Mouse (Mus musculus): Measurements from ENCODE around the gene Ube2d3. TPM values are rescaled to one million over a fixed set of nuclear protein-coding genes. Genes with fewer than 3 reads are reported as not detected.
"Not testable (repeated sequence)": the region's sequence is repeated elsewhere in the genome, so short reads cannot be mapped to it uniquely, and the experiment has no call there.

The Ube2d3 gene
- polyA plus RNA-seq, 1 experiment from 2014 or later, result 379 TPM

DNA sequence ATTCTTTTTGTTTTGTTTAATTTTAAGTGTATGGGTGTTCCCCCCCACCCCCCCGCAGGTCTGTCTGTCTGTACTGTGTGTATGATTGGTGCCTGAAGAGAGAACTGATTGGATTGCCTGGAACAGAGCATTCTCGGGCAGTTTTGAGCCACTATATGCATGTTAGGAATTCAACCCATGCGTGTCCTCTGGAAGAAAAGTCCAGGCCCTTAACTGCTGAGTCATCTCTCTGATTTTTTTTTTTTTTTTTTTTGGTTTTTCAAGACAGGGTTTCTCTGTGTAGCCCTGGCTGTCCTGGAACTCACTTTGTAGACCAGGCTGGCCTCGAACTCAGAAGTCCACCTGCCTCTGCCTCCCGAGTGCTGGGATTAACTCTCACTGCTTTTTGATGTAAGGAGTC is 41.1 kb downstream of the Ube2d3 start:
- H3K9me3 ChIP-seq (ENCODE audit: control insufficient read depth, low read length); H3K4me3 ChIP-seq (ENCODE audit: low read depth, low read length); H3K27ac ChIP-seq (ENCODE audit: low read depth, low read length); H3K9ac ChIP-seq (replicated peaks; ENCODE audit: low read depth, low read length); ATAC-seq (ENCODE audit: low read depth); H3K4me2 ChIP-seq (ENCODE audit: low read depth, low read length); H3K4me1 ChIP-seq (ENCODE audit: control insufficient read depth, insufficient read depth, low read length); H3K27me3 ChIP-seq (ENCODE audit: control insufficient read depth, insufficient read depth, low read length); H3K36me3 ChIP-seq (ENCODE audit: control insufficient read depth, insufficient read depth, low read length): not testable (repeated sequence)
- 88% methylated on average over 5 of the region's 5 CpGs for WGBS

DNA sequence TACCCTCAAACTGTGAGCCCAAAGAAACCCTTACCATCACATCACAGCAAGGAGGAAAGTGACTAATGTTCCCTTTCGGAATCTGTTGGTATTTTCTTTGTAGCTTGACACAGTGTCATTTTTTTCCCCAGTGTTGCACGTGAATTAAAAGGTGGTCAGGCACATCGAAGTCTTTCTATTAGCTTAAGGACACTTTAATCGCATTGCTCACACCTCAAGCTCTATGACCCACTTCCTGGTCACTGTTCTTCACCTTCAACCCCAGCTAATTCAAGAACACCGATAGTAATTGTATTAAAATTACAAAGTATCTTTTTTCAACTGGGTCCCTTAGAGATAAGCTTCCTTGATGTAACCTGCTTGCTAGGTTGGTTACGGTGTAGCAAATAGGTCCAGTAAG is 42.8 kb downstream of the Ube2d3 start:
- H3K27ac ChIP-seq (ENCODE audit: low read depth, low read length), result no peak overlapping the region
- ATAC-seq (ENCODE audit: low read depth), result no peak
- no peak overlapping the region for H3K9ac ChIP-seq (replicated peaks; ENCODE audit: low read depth, low read length)
- H3K36me3 ChIP-seq (ENCODE audit: control insufficient read depth, insufficient read depth, low read length), result no peaks in the 10 kb centered on the region
- no peak overlapping the region for H3K4me3 ChIP-seq (ENCODE audit: low read depth, low read length)
- H3K4me2 ChIP-seq (ENCODE audit: low read depth, low read length), result no peak overlapping the region
- no peaks in the 10 kb centered on the region for H3K27me3 ChIP-seq (ENCODE audit: control insufficient read depth, insufficient read depth, low read length)
- WGBS, result 87% methylated on average over 6 of the region's 6 CpGs
- H3K4me1 ChIP-seq (ENCODE audit: control insufficient read depth, insufficient read depth, low read length), result no peaks in the 10 kb centered on the region
- no peaks in the 10 kb centered on the region for H3K9me3 ChIP-seq (ENCODE audit: control insufficient read depth, low read length)

DNA sequence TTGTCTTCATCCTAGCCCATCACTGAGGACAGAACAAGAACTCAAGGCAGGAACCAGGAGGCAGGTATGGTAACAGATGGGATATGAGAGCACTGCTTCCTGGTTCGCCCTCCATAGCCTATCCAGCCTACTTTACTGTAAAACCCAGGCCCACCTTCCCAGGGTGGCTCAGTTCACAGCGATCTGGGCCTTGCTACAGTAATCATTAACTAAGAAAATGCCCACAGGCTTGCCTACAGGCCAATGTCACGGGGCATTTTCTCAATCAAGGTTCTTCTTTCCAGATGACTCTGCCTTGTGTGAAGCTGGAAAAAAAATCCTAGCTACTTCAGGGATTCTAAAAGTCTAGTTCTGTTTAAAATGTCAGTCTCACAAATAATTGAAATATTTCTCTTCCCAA is 43.7 kb downstream of the Ube2d3 start:
- Histone ChIP-seq H3K9ac (replicated peaks; ENCODE audit: low read depth, low read length) (no peak overlapping the region), H3K4me2 (ENCODE audit: low read depth, low read length) (no peak overlapping the region), H3K9me3 (ENCODE audit: control insufficient read depth, low read length) (no peaks in the 10 kb centered on the region), H3K27ac (ENCODE audit: low read depth, low read length) (no peak overlapping the region), H3K4me3 (ENCODE audit: low read depth, low read length) (no peak overlapping the region), H3K36me3 (ENCODE audit: control insufficient read depth, insufficient read depth, low read length) (no peaks in the 10 kb centered on the region), H3K27me3 (ENCODE audit: control insufficient read depth, insufficient read depth, low read length) (no peaks in the 10 kb centered on the region), H3K4me1 (ENCODE audit: control insufficient read depth, insufficient read depth, low read length) (no peaks in the 10 kb centered on the region)
- no peak for ATAC-seq (ENCODE audit: low read depth)
- 88% methylated on average over 3 of the region's 3 CpGs for WGBS

DNA sequence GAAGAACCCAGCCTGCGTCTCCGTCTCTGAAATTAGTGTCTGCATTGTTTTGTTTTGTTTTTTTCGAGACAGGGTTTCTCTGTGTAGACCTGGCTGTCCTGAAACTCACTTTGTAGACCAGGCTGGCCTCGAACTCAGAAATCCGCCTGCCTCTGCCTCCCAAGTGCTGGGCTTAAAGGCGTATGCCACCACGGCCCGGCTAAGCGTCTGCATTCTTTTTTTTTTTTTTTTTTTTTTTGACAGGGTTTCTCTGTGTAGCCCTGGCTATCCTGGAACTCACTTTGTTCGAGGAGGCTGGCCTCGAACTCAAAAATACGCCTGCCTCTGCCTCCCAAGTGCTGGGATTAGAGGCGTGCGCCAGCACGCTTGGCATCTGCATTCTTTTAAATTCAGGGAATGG is 46.7 kb downstream of the Ube2d3 start:
- 90% methylated on average over 15 of the region's 15 CpGs for WGBS
- ATAC-seq (ENCODE audit: low read depth), result not testable (repeated sequence)

DNA sequence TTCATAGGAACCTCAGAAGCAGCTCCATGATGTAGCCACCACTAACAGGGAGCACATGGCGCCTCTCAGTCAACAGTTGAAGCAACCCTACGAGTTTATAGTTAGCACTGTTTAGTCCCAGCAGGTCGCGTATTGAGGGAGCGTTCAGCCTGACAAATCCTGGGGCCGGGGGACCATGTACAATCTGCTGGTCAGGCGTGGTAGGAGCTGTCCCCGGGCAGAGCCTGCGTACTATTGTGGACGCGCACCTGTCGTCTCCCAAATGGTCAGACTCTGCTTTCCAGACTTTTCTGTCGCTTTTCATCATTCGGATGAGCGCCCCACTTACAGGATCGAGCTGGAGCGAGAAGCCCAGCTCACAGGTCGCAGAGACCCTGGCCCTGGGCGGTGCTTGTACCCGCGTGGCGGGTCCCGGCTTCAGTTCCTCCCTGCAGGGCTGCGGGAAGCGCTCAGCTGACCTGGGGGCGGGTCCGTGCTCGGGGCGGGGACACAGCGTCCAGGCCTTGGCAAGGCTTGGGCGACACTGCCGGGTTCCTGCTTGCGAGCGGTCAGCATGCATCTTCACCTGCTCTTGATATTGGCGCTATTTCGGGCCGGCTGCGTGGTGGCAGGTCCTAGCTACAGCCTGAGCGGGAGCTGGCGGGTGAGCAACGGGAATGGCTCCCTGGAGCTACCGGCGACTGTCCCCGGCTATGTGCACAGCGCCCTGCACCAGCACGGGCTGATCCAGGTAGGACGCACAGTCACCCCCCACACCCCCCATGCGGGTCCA is 47.4 kb downstream of the Ube2d3 start, which contains the start of gene Manba:
Gene Manba (plus strand): TSS at position 484 of the 772 bp plus-strand sequence.
- peak within 1 kb of the TSS; percentile 55 for H3K4me3 ChIP-seq (ENCODE audit: low read depth, low read length)
- H3K9me3 ChIP-seq (ENCODE audit: control insufficient read depth, low read length), result no peaks in the 10 kb centered on the region
- 1% methylated on average over 48 of the region's 48 CpGs for WGBS
- no peaks in the 10 kb centered on the region for H3K36me3 ChIP-seq (ENCODE audit: control insufficient read depth, insufficient read depth, low read length)
- no peaks in the 10 kb centered on the region for H3K27me3 ChIP-seq (ENCODE audit: control insufficient read depth, insufficient read depth, low read length)
- peak within 1 kb of the TSS; percentile 91 for H3K4me2 ChIP-seq (ENCODE audit: low read depth, low read length)
- peak; percentile 96 for ATAC-seq (ENCODE audit: low read depth)
- H3K27ac ChIP-seq (ENCODE audit: low read depth, low read length), result no peak within 1 kb of the TSS
- no peaks in the 10 kb centered on the region for H3K4me1 ChIP-seq (ENCODE audit: control insufficient read depth, insufficient read depth, low read length)
- H3K9ac ChIP-seq (replicated peaks; ENCODE audit: low read depth, low read length), result peak within 1 kb of the TSS; percentile 43

More for the DNA sequence above, 46.7 kb downstream of the Ube2d3 start:
- H3K9ac ChIP-seq (replicated peaks; ENCODE audit: low read depth, low read length); H3K36me3 ChIP-seq (ENCODE audit: control insufficient read depth, insufficient read depth, low read length); H3K9me3 ChIP-seq (ENCODE audit: control insufficient read depth, low read length); H3K27ac ChIP-seq (ENCODE audit: low read depth, low read length); H3K4me1 ChIP-seq (ENCODE audit: control insufficient read depth, insufficient read depth, low read length); H3K4me3 ChIP-seq (ENCODE audit: low read depth, low read length); H3K27me3 ChIP-seq (ENCODE audit: control insufficient read depth, insufficient read depth, low read length): not testable (repeated sequence)
- H3K4me2 ChIP-seq (ENCODE audit: low read depth, low read length), result peak overlapping the region; percentile 91

DNA sequence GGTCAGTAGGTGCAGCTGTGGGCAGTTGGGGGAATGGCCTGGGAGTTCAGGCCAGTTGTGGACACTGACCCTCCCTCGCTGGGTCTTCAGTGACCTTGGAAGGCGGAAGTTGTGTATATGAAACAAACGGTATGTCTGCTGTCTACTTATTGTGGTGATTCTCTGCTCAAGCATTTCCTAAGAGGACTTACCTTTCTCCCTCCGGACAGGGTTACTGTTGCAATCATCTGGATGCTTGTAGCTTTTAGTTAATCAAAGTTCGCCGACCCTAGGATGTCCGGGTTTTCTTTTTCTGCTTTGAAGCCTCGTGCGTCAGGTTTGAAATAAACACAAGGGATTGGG is 47.9 kb downstream of the Ube2d3 start:
- H3K9me3 ChIP-seq (ENCODE audit: control insufficient read depth, low read length), result no peaks in the 10 kb centered on the region
- no peaks in the 10 kb centered on the region for H3K36me3 ChIP-seq (ENCODE audit: control insufficient read depth, insufficient read depth, low read length)
- WGBS, result 20% methylated on average over 9 of the region's 9 CpGs
- H3K9ac ChIP-seq (replicated peaks; ENCODE audit: low read depth, low read length), result peak overlapping the region; percentile 43
- ATAC-seq (ENCODE audit: low read depth), result no peak
- H3K4me2 ChIP-seq (ENCODE audit: low read depth, low read length), result peak overlapping the region; percentile 91
- H3K4me1 ChIP-seq (ENCODE audit: control insufficient read depth, insufficient read depth, low read length), result no peaks in the 10 kb centered on the region
- no peak overlapping the region for H3K27ac ChIP-seq (ENCODE audit: low read depth, low read length)
- H3K4me3 ChIP-seq (ENCODE audit: low read depth, low read length), result peak overlapping the region; percentile 55
- no peaks in the 10 kb centered on the region for H3K27me3 ChIP-seq (ENCODE audit: control insufficient read depth, insufficient read depth, low read length)

DNA sequence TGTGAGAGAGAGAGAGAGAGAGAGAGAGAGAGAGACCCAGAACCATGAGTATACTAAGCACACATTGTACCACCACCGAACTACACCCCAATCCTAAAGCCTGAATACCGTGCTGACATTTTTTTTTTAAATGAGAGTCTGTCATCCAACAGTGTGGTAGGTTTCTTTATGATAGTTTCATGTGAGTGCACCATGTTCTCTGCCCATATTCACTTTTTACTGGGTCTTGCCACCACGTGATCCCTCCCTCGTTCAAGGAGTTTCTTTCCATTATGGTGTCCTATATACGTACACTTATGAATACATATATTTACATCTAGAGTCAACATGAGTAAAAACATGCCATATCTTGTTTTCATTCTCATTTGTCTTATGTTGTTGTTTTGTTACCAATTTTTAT is 48.4 kb downstream of the Ube2d3 start:
- 82% methylated on average over 5 of the region's 5 CpGs for WGBS

DNA sequence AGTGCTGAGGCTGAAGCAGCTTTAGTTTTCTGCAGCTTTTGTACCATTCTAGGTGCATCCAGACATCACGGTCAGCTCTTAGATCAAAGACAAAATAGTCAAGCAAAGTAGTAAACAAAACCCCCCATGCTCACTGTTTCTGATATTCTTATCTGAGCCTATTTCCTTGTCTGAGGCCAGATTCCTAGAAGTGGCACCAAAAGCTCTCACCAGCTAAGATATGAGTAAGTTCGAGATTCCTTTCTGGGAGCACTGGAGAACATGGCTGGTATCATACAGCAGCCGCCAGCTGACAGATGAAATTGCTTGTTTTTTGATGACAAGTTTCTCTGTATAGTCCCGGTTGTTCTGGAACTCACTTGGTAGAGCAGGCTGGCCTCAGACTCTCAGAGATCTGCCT is 49.9 kb downstream of the Ube2d3 start:
- H3K9ac ChIP-seq (replicated peaks; ENCODE audit: low read depth, low read length), result no peak overlapping the region
- no peak overlapping the region for H3K4me2 ChIP-seq (ENCODE audit: low read depth, low read length)
- no peaks in the 10 kb centered on the region for H3K36me3 ChIP-seq (ENCODE audit: control insufficient read depth, insufficient read depth, low read length)
- H3K27me3 ChIP-seq (ENCODE audit: control insufficient read depth, insufficient read depth, low read length), result no peaks in the 10 kb centered on the region
- H3K27ac ChIP-seq (ENCODE audit: low read depth, low read length), result no peak overlapping the region
- no peaks in the 10 kb centered on the region for H3K4me1 ChIP-seq (ENCODE audit: control insufficient read depth, insufficient read depth, low read length)
- no peak overlapping the region for H3K4me3 ChIP-seq (ENCODE audit: low read depth, low read length)
- 92% methylated on average over 4 of the region's 4 CpGs for WGBS
- no peaks in the 10 kb centered on the region for H3K9me3 ChIP-seq (ENCODE audit: control insufficient read depth, low read length)
- ATAC-seq (ENCODE audit: low read depth), result no peak

More for the DNA sequence above, 48.4 kb downstream of the Ube2d3 start:
- Histone ChIP-seq H3K4me3 (ENCODE audit: low read depth, low read length) (no peak overlapping the region), H3K4me1 (ENCODE audit: control insufficient read depth, insufficient read depth, low read length) (no peaks in the 10 kb centered on the region), H3K9me3 (ENCODE audit: control insufficient read depth, low read length) (no peaks in the 10 kb centered on the region), H3K9ac (replicated peaks; ENCODE audit: low read depth, low read length) (no peak overlapping the region), H3K27ac (ENCODE audit: low read depth, low read length) (no peak overlapping the region), H3K36me3 (ENCODE audit: control insufficient read depth, insufficient read depth, low read length) (no peaks in the 10 kb centered on the region), H3K27me3 (ENCODE audit: control insufficient read depth, insufficient read depth, low read length) (no peaks in the 10 kb centered on the region), H3K4me2 (ENCODE audit: low read depth, low read length) (peak overlapping the region; percentile 91)
- ATAC-seq (ENCODE audit: low read depth), result no peak

DNA sequence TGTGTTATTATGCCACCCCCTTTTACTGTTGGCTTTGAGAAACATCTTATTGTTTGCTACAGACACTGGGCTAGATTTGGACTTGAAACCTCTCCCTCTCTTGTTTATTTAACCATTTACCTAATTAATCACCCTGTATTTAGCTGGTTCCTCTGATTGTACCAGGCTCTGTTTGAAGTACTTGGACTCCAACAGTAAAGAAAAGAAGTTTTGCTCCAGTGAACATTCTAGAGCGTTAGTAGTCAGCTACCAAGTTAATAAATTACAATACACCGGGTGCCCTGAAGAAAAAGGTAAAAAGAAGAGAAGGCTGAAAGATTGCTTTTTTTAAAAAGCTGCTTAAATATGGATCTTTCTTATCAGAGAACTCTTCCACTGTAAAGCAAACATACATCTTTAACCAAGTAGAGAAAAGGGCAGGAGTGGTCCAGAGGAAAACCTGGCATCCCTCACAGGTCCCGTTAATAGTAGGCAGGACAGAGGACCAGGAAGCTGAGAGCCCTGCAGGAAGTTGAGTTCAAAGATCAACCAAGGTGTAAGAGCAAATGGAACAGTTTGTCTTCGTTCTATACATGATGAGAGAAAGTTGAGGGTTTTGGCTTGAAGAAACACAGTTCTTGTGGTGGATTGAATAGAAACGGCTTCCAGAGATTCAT is 52.0 kb downstream of the Ube2d3 start:
- no peak overlapping the region for H3K4me3 ChIP-seq (ENCODE audit: low read depth, low read length)
- H3K27ac ChIP-seq (ENCODE audit: low read depth, low read length), result no peak overlapping the region
- H3K4me2 ChIP-seq (ENCODE audit: low read depth, low read length), result no peak overlapping the region
- no peaks in the 10 kb centered on the region for H3K4me1 ChIP-seq (ENCODE audit: control insufficient read depth, insufficient read depth, low read length)
- WGBS, result 81% methylated on average over 5 of the region's 5 CpGs
- H3K9ac ChIP-seq (replicated peaks; ENCODE audit: low read depth, low read length), result no peak overlapping the region
- no peaks in the 10 kb centered on the region for H3K9me3 ChIP-seq (ENCODE audit: control insufficient read depth, low read length)
- no peak for ATAC-seq (ENCODE audit: low read depth)
- no peaks in the 10 kb centered on the region for H3K36me3 ChIP-seq (ENCODE audit: control insufficient read depth, insufficient read depth, low read length)
- no peaks in the 10 kb centered on the region for H3K27me3 ChIP-seq (ENCODE audit: control insufficient read depth, insufficient read depth, low read length)

Measured in neural tube, embryonic 14.5 days (tissue).